Mouse (Mus musculus): Measurements from ENCODE around the gene Smarcb1. TPM values are rescaled to one million over a fixed set of nuclear protein-coding genes. Genes with fewer than 3 reads are reported as not detected.
A peak's percentile ranks its signal among the peaks of the same experiment; 100 is the strongest.
"Not testable (repeated sequence)": the region's sequence is repeated elsewhere in the genome, so short reads cannot be mapped to it uniquely, and the experiment has no call there.

Gene Smarcb1
- polyA plus RNA-seq, 1 experiment from 2014 or later = 283 TPM

DNA sequence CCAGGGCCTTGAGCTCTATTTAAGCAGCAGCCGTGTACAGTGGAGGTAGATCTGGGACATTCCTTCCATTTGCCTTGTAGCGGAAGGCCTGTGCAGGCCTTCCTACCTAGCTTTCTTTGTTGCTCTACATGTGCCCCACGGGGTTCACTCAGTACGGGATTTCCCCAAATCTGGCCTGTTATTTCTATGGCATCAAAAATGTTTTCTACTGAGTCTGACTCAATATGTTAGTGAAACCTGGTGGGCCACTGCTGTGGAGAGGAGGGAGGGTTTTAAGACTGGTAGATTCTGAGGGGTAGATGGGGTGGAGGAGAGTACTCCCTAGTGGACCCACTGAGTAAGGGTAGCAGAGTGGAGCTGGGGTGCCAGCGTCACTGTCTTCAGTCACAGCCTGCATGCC lies 25.7 kb downstream of the Smarcb1 start:
- Histone ChIP-seq H3K36me3 (replicated peaks) (peaks cover 71% of the 10 kb centered on the region), H3K9me3 (no peaks in the 10 kb centered on the region), H3K27me3 (ENCODE audit: poor library complexity, severe bottlenecking) (no peaks in the 10 kb centered on the region), H3K4me1 (peaks cover 21% of the 10 kb centered on the region), H3K27ac (no peak overlapping the region), H3K4me3 (no peak overlapping the region)
- DNase-seq (ENCODE audit: extremely low spot score, low spot score) = no peak
- 96% methylated on average over 5 of the region's 5 CpGs for WGBS

DNA sequence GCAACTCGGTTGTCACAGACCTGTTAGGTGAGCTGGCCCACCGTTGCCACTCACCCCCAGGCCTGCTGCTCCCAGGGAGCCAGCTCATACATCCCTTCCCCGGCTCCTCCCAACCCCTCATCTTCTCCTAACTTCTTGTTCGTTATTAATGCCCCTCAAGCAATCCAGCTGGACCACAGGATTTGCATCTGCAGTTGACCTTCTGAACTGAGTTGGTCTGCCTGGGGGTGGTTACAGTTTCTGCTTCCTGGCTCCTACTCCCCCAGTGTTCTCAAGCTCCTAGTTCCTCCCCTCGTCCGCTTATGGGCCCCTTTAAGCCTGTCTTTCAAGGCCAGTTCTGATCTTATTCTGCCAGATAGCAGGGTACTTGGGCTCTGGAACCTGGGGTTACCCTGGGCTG lies 26.8 kb downstream of the Smarcb1 start:
- Histone ChIP-seq H3K4me1 (peaks cover 27% of the 10 kb centered on the region), H3K9me3 (no peaks in the 10 kb centered on the region), H3K27ac (no peak overlapping the region), H3K27me3 (ENCODE audit: poor library complexity, severe bottlenecking) (no peaks in the 10 kb centered on the region), H3K36me3 (replicated peaks) (peaks cover 59% of the 10 kb centered on the region), H3K4me3 (no peak overlapping the region)
- no peak for DNase-seq (ENCODE audit: extremely low spot score, low spot score)
- WGBS = 81% methylated on average over 6 of the region's 6 CpGs

- H3K27ac ChIP-seq = peak within 1 kb of the TSS; percentile 76
- under 1% methylated on average over 51 of the region's 51 CpGs for WGBS
- H3K4me1 ChIP-seq = peaks cover 36% of the 10 kb centered on the region
- peak; percentile 96 for DNase-seq (ENCODE audit: extremely low spot score, low spot score)
- H3K36me3 ChIP-seq (replicated peaks) = peaks cover 46% of the 10 kb centered on the region
- no peaks in the 10 kb centered on the region for H3K9me3 ChIP-seq
- H3K27me3 ChIP-seq (ENCODE audit: poor library complexity, severe bottlenecking) = no peaks in the 10 kb centered on the region
- peak within 1 kb of the TSS; percentile 58 for H3K4me3 ChIP-seq
Measured at GRCm38 (mm10) chr10:75893089-75893750, 28.2 kb downstream of the Smarcb1 start, which contains the start of gene Derl3. Gene Derl3 (plus strand): TSS chr10:75893413.

GRCm38 (mm10) chr10:75889406-75890153 lies 31.8 kb downstream of the Smarcb1 start:
- peaks cover 9% of the 10 kb centered on the region for H3K36me3 ChIP-seq (replicated peaks)
- no peaks in the 10 kb centered on the region for H3K27me3 ChIP-seq (ENCODE audit: poor library complexity, severe bottlenecking)
- H3K4me1 ChIP-seq = peaks cover 39% of the 10 kb centered on the region
- 0 out of 2 replicates have a peak overlapping the region, but pooled peaks have one; percentile 51 for H3K27ac ChIP-seq
- no peak for DNase-seq (ENCODE audit: extremely low spot score, low spot score)
- no peak overlapping the region for H3K4me3 ChIP-seq
- H3K9me3 ChIP-seq = no peaks in the 10 kb centered on the region
- 61% methylated on average over 8 of the region's 8 CpGs for WGBS

GRCm38 (mm10) chr10:75887504-75887903 lies 33.9 kb downstream of the Smarcb1 start:
- not testable (repeated sequence) for H3K9me3 ChIP-seq; H3K36me3 ChIP-seq (replicated peaks); H3K4me3 ChIP-seq; DNase-seq (ENCODE audit: extremely low spot score, low spot score); H3K27me3 ChIP-seq (ENCODE audit: poor library complexity, severe bottlenecking); H3K27ac ChIP-seq
- peaks cover 28% of the 10 kb centered on the region for H3K4me1 ChIP-seq
- 86% methylated on average over 5 of the region's 5 CpGs for WGBS

DNA sequence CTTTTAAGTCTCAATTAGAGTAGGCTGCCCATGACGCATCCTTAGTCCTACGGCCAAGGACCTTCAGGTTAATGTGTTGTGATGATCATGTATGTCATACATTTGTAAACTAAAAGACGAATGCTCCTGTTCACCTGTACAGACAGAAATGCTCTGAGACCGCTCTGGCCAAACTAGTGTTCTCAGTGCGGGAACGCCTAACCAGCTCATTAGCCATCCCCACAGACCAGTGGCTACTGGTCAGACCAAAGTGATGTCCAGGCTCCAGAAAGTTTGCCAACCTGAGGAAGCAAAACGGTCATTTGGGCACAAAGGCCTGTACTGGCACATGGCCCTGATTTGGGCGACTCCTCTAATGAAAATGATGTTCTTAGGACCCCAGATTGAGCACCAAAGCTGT lies 36.7 kb downstream of the Smarcb1 start:
- Histone ChIP-seq H3K36me3 (replicated peaks) (no peaks in the 10 kb centered on the region), H3K4me3 (no peak overlapping the region), H3K9me3 (no peaks in the 10 kb centered on the region), H3K4me1 (peaks cover 42% of the 10 kb centered on the region), H3K27me3 (ENCODE audit: poor library complexity, severe bottlenecking) (no peaks in the 10 kb centered on the region; the same call in none of the 2 replicates), H3K27ac (no peak overlapping the region)
- 93% methylated on average over 8 of the region's 8 CpGs for WGBS
- no peak for DNase-seq (ENCODE audit: extremely low spot score, low spot score)

DNA sequence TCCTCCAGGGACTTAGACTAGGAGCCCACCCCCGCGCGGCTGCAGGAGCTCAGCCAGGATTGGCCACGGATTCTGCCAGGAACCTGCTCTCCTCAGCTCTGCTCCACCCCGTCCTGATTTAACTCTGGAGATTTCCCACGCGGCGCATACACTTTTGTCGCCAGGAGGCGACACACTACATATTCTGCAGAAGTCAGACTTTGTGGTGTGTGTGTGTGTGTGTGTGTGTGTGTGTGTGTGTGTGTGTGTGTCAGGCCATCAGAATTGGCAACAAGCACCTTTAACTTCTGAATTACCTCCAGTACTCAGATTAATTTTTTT lies 38.2 kb downstream of the Smarcb1 start:
- Histone ChIP-seq H3K27me3 (ENCODE audit: poor library complexity, severe bottlenecking) (no peaks in the 10 kb centered on the region; the same call in none of the 2 replicates), H3K36me3 (replicated peaks) (no peaks in the 10 kb centered on the region), H3K9me3 (no peaks in the 10 kb centered on the region), H3K27ac (peak overlapping the region; percentile 66), H3K4me3 (peak overlapping the region; percentile 33), H3K4me1 (peaks cover 32% of the 10 kb centered on the region)
- WGBS = 1% methylated on average over 10 of the region's 10 CpGs
- DNase-seq (ENCODE audit: extremely low spot score, low spot score) = peak; percentile 74

GRCm38 (mm10) chr10:75882433-75883231 lies 38.8 kb downstream of the Smarcb1 start:
- peaks cover 32% of the 10 kb centered on the region for H3K4me1 ChIP-seq
- no peak for DNase-seq (ENCODE audit: extremely low spot score, low spot score)
- 3% methylated on average over 15 of the region's 15 CpGs for WGBS
- H3K9me3 ChIP-seq = no peaks in the 10 kb centered on the region
- H3K27ac ChIP-seq = peak overlapping the region; percentile 71
- no peaks in the 10 kb centered on the region; the same call in none of the 2 replicates for H3K27me3 ChIP-seq (ENCODE audit: poor library complexity, severe bottlenecking)
- H3K36me3 ChIP-seq (replicated peaks) = no peaks in the 10 kb centered on the region
- H3K4me3 ChIP-seq = peak overlapping the region; percentile 33

DNA sequence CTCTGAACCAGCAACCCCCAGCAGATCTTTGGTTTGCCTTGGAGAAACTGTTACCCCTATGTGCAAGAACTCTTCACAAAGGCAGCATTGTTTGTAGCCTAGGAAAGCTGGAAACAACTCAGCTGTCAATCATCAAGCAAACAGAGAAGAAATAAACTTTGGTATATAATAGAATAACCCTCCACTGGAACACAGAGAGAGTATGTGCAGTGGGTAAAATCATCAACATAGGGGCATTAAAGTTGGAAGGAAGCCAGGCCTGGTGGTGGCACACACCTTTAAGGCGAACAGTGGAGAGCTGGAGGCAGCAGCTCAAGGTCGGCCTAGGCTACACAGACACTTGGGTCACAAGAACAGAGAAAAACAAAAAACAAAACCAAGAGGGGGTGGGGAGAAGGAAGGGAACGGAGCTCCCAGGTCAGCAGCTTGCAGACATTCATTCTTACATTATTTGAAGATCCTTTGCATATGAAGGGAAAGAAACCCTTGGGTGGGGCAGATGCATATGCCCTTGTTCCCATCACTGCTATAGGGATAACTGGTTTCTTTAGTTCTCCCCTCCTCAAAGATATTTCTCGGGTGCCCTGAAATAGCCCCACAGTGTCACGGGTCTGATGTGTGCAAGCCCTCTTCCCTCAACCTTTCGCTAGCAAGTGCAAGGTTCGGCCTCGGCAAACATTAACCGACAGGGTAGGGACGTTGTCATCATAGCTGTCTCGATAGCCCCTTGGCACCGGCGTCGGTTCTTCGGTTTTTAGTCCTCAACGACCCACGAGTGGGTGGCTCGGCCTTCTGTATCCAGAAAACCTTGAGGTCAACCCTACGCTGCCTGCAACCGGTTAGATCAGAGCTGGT lies 39.6 kb downstream of the Smarcb1 start:
- peaks cover 30% of the 10 kb centered on the region for H3K4me1 ChIP-seq
- H3K27ac ChIP-seq = peak overlapping the region; percentile 71
- no peaks in the 10 kb centered on the region; the same call in none of the 2 replicates for H3K27me3 ChIP-seq (ENCODE audit: poor library complexity, severe bottlenecking)
- no peaks in the 10 kb centered on the region for H3K36me3 ChIP-seq (replicated peaks)
- DNase-seq (ENCODE audit: extremely low spot score, low spot score) = no peak
- 13% methylated on average over 20 of the region's 20 CpGs for WGBS
- H3K9me3 ChIP-seq = no peaks in the 10 kb centered on the region
- peak overlapping the region; percentile 33 for H3K4me3 ChIP-seq

DNA sequence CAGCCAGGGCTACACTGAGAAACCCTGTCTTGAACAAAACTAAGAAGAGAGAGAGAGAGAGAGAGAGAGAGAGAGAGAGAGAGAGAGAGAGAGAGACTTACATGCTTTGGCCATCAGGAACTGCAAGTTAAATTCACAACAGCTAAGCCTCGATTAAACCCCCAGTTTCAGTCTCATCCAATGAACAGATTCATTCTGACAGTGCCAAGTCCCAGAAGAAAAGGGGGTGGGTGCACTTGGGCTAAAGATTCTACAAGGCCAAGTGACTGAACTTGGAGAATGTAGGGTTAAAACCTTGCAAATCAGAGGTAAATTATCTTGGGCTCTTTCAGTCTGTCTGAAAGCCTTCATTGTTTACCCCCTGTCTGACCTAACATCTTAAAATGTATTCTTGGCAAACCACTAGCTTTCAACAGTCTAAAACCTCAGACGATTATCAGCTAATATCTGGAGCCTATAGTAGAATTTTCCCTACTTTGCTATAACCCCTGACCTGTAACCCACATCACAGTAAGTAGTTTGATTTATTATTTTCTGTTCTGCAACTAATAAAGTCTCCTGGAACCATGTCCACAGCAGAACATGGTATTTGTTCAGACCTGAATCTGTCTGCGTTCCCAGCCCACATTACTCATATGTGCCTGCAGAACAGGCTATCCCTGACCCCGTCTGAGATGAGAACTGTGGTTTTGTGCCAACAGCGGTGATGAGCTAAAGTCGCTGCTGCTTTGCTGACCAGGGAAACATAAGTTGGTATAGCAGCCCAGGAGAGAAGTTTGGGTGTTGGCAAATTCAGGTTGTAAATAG lies 40.4 kb downstream of the Smarcb1 start:
- 72% methylated on average over 6 of the region's 6 CpGs for WGBS
- no peaks in the 10 kb centered on the region for H3K9me3 ChIP-seq
- H3K27me3 ChIP-seq (ENCODE audit: poor library complexity, severe bottlenecking) = no peaks in the 10 kb centered on the region; the same call in none of the 2 replicates
- no peaks in the 10 kb centered on the region for H3K36me3 ChIP-seq (replicated peaks)
- no peak overlapping the region for H3K4me3 ChIP-seq
- H3K27ac ChIP-seq = 0 out of 2 replicates have a peak overlapping the region, but pooled peaks have one; percentile 71
- no peak for DNase-seq (ENCODE audit: extremely low spot score, low spot score)
- peaks cover 28% of the 10 kb centered on the region for H3K4me1 ChIP-seq

- no peaks in the 10 kb centered on the region for H3K9me3 ChIP-seq
- DNase-seq (ENCODE audit: extremely low spot score, low spot score) = no peak
- 91% methylated on average over 10 of the region's 10 CpGs for WGBS
- peaks cover 28% of the 10 kb centered on the region for H3K4me1 ChIP-seq
- no peak overlapping the region for H3K27ac ChIP-seq
- no peaks in the 10 kb centered on the region; the same call in none of the 2 replicates for H3K27me3 ChIP-seq (ENCODE audit: poor library complexity, severe bottlenecking)
- H3K4me3 ChIP-seq = no peak overlapping the region
- H3K36me3 ChIP-seq (replicated peaks) = no peaks in the 10 kb centered on the region
Measured at GRCm38 (mm10) chr10:75880351-75880750, 41.1 kb downstream of the Smarcb1 start.
